ENCODE assay signal across 9 mouse cellular contexts in the genomic region with DNA sequence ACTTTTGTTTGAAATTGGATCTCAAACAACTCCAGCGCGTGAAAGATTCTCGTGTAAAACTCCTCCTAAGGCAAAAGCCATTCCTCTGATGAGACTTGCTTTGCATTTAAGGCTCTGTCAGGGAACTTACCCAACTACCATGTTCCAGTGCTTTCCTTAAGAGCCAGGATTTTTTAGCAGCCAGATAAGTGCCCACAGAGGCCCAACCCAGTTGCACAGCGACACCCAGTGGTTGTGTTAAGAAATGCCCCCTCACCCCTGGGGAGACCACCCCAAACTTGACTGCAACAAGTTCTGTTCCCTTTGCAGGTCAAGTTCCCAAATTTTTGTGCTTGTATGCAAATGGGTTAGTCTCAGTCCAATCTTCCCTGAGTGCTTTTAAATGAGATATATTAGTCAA.
DNase-seq lines count a peak whose midpoint lies in the region; ATAC-seq and TF ChIP-seq lines count a peak whose summit lies in the region.
"Had no signal": no experiment of that assay in that cellular context is flagged by ENCODE, and none has a peak within 500 bp of the region (broad histone marks: within the 10 kb centered on the region; RNA-seq: fewer than 3 reads in every experiment).

No protein-coding gene starts in this region.

- no peaks in the 10 kb centered on the region for H3K36me3 ChIP-seq in kidney, embryonic 15.5 days
- H3K36me3 ChIP-seq in ES-E14 (ENCODE audit: control insufficient read depth, insufficient read depth, low read length, poor library complexity, severe bottlenecking): no peaks in the 10 kb centered on the region
- H3K36me3 ChIP-seq: midbrain, embryonic 12.5 days had no signal

- no peak for ATAC-seq in kidney, embryonic 15.5 days (replicated peaks; ENCODE audit: low FRiP score)

- H3K9me3 ChIP-seq in kidney, embryonic 15.5 days (replicated peaks): no peaks in the 10 kb centered on the region
- H3K9me3 ChIP-seq in ES-E14 (ENCODE audit: control insufficient read depth, insufficient read depth, low read depth, low read length): no peaks in the 10 kb centered on the region
- H3K9me3 ChIP-seq: midbrain, embryonic 12.5 days had no signal

- H3K4me1 ChIP-seq in kidney, embryonic 15.5 days: peaks cover 3% of the 10 kb centered on the region; the same call in 1 of the 2 replicates
- H3K4me1 ChIP-seq in ES-E14 (ENCODE audit: control insufficient read depth in 2 of 2, insufficient read depth in 2 of 2, low read length in 2 of 2, poor library complexity in 1 of 2): no peaks in the 10 kb centered on the region
- H3K4me1 ChIP-seq: midbrain, embryonic 12.5 days had no signal

- no peak overlapping the region for H3K27ac ChIP-seq in kidney, embryonic 15.5 days
- H3K27ac ChIP-seq in ES-E14 (ENCODE audit: insufficient read depth, low read depth, low read length, poor library complexity, severe bottlenecking): no peak overlapping the region
- H3K27ac ChIP-seq: midbrain, embryonic 12.5 days had no signal

- WGBS in kidney, embryonic 15.5 days: 22% methylated on average over 4 of the region's 4 CpGs

- in situ Hi-C loops in ES-E14 (cut with MboI; ENCODE audit: low sequenced_read_pairs in 2 of 2, unreplicated experiment in 2 of 2): no loop called here

- no peak overlapping the region for H3K4me3 ChIP-seq in kidney, embryonic 15.5 days (replicated peaks)
- no peak overlapping the region for H3K4me3 ChIP-seq in ES-E14 (ENCODE audit: insufficient read depth in 1 of 2, low read depth in 1 of 2, low read length in 2 of 2, poor library complexity in 1 of 2, severe bottlenecking in 1 of 2)
- H3K4me3 ChIP-seq: midbrain, embryonic 12.5 days had no signal

- peak; percentile 1 to 2 for DNase-seq in kidney, adult 8-10 months
- DNase-seq in ES-E14 (ENCODE audit: low read depth, low spot score): peak; percentile 29
- DNase-seq in c-Kit-positive CD71-negative TER-119-negative erythroid progenitor cells, embryonic 14.5 days (ENCODE audit: low read depth): peak; percentile 8
- peak; percentile 37 for DNase-seq in lung, postnatal 14 days
- DNase-seq in cerebellum, postnatal 36 days: no peak
- DNase-seq in right cerebral cortex, postnatal 14 days: no peak
- no peak for DNase-seq in right cerebral cortex, postnatal 36 days (ENCODE audit: low spot score in 2 of 2)

- no peak overlapping the region for H3K9ac ChIP-seq in kidney, embryonic 15.5 days
- H3K9ac ChIP-seq in ES-E14 (ENCODE audit: insufficient read depth, low read depth, low read length, poor library complexity, severe bottlenecking): no peak overlapping the region
- H3K9ac ChIP-seq: midbrain, embryonic 12.5 days had no signal

- H3K4me2 ChIP-seq in kidney, embryonic 15.5 days: no peak overlapping the region
- H3K4me2 ChIP-seq: midbrain, embryonic 12.5 days had no signal

- H3K27me3 ChIP-seq in kidney, embryonic 15.5 days: no peaks in the 10 kb centered on the region

TF ChIP-seq in ES-E14, 5 proteins besides CTCF, POLR2A, EP300 and RAD21:
- TF ChIP-seq ZC3H11A (IDR thresholded peaks at IDR 0.05; ENCODE audit: borderline replicate concordance, low read depth, low read length) (peak; percentile 49; the same call in 1 of the 2 replicates), HCFC1 (IDR thresholded peaks at IDR 0.05; ENCODE audit: borderline replicate concordance, insufficient read depth, low read length) (no peak)

Comparison
In these comparisons a context has a peak if more than half of its experiments do, and no peak if none do; other contexts are left out.
1. DNase-seq: peak in kidney, adult 8-10 months (2 of 2), ES-E14 (single experiment), c-Kit-positive CD71-negative TER-119-negative erythroid progenitor cells, embryonic 14.5 days (single experiment) and lung, postnatal 14 days (single experiment); none in cerebellum, postnatal 36 days (0 of 2), right cerebral cortex, postnatal 14 days (single experiment) and right cerebral cortex, postnatal 36 days (0 of 2).